Mouse (Mus musculus) heart, postnatal 0 days (tissue): Measurements from ENCODE around the gene Slx1b.

Experiments used
- CTCF ChIP-seq: IDR thresholded peaks from 2 replicates; pipeline ENCODE4 v1.5.1; 2016; ENCODE audit warnings: antibody characterized with exemption, control low read depth, low read depth
- EP300 ChIP-seq: IDR thresholded peaks from 2 replicates; pipeline ENCODE4 v1.6.1; 2016; ENCODE audit warnings: antibody characterized with exemption, low read depth

DNA sequence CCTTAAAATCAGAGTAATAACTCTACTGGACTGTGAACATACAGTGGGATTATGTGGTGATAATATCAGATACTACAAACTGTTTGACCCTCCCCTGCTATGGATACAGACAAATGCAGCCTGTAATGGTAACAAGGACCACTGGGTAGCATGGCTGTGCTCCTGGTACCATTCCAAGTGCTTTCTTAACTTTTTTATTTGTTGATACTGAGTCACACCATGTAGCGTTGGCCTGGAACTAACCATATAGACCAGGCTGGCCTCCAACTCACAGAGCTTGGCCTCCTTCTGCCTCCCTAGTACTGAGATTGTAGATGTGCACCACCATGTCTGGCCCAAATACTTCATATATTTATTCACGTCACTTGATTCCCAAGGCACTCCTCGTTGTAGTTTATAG is 30.3 kb downstream of the Slx1b start:
- TF ChIP-seq CTCF, result no peak
- TF ChIP-seq EP300, result no peak
